Mouse (Mus musculus) hindlimb bud, embryonic 11.5 days (tissue): Measurements from ENCODE around the gene Hbq1b.
"Not testable (repeated sequence)": the region's sequence is repeated elsewhere in the genome, so short reads cannot be mapped to it uniquely, and the experiment has no call there.

Source experiments
- DNase-seq: peaks from one replicate; pipeline ENCODE4 v3.0.0-alpha.2; 2012; ENCODE audit warnings: low read depth, low spot score; ENCODE audit errors: extremely low spot score

The Hbq1b gene

DNA sequence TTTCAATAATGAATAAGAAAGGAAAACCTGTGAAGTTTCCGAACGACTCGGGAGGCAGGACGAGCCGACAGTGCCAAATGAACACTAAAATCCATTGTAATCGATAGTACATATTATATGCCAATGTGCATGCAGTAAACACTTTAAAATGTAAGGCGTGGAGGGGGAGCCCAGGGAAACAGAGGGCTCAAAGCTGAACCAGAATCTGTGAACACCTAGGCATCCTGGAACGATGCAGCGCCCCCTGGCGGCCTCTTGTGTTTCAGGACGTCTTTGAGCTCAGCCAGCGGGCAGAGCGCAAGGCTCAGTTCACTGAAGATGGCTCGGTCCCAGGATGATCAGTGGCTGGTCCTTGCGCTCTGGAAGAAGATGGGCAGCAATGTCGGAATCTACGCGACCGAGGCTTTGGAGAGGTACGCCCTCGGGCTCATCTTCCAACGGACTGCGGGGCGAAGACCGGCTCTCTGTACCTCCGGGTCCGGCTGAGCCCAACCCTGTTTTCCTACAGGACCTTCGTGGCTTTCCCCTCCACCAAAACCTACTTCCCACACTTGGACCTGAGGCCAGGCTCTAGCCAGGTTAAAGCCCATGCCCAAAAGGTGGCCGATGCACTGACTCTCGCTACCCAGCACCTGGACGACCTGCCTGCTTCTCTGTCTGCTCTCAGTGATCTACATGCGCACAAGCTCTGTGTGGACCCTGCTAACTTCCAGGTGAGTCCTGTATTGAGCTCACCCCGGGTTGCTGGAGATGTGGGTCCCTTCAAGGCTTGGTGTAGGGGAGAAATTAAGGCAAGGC is at the start of gene Hbq1b:
TSS of gene Hbq1b (plus strand) at position 271 of the 798 bp plus-strand sequence.
- not testable (repeated sequence) for DNase-seq

DNA sequence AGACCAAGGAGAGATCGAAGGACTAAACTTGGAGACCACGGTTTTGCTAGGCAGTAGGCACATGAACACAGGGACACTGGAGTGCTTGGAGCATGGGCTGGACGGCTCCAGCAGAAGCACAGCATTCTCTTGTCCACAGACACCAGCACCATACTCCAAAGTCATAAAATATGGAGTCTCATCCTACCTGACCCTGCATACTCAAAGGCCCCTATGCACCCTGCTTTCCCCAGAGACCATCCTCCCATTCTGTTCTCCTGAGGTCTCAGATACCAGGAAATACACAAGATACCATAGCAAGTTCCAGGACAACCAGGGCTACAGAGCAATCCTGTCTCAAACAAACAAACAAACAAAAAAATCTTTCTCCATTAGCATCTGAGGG is 49.4 kb upstream of the Hbq1b start:
- DNase-seq = no peak

DNA sequence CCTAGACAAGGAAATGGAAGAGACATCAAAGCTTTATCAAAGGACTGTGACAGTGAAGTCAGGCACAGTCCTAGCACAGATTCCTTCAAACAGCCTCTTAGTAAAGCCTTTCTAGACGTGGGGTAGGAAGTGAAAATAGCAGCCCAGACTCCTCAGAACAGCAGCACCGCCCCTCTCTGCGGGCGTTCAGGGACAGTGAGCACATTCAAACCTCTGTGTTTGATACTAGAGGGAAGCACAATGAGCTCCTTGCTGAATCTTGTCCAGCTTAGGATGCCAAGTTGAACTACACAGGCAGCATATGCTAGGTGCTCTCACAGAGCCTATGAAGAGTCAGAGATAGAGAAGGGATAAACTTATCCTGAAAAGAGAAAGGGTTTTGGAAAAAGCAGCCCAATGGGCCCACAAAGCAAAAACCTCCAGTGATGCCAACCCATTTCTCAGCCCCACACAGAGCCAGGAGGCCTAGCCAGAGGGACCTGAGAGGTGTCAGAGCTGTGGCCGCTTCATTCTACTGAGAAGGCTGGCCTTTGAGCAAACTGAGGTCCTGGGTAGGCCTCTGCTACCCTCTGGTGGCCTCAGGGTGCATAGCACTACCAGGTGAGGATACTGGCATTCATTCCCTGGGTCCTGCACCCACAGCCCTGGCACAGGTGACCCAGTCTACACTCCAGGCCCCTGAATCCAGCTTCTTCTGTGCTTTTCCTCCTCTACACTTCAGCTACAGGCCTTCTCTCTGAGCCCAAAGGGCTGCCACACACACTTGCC is 48.5 kb upstream of the Hbq1b start:
- DNase-seq = no peak

DNA sequence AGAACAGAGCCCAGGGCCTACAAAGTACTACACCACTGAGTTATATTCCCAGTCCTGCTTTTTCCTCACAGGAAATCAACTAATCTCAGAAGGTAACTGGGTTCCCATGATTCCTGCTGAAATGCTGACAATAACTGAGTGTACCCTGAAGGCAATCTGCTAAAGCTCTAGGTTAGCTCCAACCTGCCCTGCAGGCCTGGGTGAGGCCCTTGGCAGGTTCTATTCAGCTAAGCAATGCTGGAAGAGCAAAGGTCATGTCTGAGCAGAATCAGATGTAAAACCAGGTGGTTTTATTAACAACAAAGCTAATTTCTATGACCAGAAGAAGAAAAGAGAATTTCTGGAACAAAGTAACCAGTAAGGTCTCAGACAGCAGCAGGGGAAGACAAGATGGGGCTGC is 45.4 kb upstream of the Hbq1b start:
- no peak for DNase-seq

DNA sequence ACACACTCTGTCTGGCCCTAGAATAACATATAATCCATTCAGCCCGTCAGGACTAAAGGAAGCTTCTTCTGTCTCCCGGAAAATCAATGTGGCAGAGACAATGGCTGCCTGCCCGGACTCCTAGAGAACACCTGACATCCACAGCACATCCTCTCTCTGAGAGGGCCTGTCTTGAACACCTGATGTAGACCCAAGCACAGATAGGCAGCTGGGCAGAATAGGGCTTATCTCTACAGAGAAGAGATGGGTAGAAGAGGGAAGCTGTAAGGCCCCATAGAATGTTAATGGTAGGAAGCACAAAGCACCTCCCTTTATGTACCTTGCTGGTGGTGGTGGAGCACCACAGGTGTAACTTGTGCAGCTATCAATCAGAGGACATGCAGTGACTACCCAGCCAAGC is 44.6 kb upstream of the Hbq1b start:
- DNase-seq = no peak

DNA sequence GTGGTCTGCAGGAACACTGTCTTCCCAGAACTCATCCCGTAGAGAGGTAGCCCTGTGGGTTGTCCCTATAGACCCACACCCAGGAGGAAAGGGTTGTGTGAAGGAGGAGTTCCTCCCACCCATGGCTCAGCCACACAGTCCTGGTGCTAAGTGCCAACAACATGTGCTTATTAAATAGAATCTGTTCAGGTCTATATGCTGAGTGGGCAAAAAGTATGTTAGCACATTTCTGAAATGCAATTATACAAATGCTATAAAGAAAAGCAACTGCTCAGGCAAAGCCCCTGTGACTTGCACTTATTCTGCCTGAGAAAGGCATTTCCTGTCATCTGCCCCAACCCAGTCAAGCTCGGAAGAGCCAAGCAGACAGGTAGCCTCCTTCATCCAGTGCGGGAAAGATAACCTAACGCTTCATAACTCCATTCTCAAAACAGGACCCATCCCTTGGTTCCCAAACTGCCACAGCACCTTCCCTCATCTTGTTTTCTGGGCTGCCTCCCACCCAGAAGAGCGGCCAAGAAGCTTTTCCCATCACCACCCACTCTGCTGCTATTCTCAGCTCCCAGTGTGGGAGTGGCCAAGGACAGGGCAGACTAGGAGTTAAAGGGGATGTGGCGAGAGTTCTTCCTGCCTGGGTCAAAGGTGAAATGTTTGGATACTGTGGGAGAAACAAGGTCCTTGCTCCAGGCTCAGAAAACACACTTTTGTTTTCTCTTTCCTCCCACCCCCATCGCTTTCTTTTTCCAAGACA is 43.4 kb upstream of the Hbq1b start:
- no peak for DNase-seq

DNA sequence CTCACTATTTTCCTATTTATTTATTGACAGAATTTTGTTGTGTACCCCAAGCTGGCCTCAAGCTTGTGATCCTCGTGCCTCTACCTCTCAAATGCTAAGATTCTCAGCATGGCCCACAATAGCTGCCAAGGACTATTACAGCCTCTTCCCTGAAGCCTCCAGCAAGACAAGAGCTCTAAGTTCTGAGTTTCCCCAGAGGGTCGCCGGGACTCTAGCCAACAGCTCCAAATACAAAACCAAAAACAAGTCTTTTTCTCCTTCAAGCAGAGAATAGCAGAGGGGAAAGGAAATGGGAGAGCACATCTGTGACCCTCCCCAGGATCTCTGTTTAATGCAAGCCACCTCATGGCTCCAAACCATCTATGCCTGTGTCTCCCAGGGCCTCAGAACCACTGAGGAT is 42.7 kb upstream of the Hbq1b start:
- DNase-seq = no peak

DNA sequence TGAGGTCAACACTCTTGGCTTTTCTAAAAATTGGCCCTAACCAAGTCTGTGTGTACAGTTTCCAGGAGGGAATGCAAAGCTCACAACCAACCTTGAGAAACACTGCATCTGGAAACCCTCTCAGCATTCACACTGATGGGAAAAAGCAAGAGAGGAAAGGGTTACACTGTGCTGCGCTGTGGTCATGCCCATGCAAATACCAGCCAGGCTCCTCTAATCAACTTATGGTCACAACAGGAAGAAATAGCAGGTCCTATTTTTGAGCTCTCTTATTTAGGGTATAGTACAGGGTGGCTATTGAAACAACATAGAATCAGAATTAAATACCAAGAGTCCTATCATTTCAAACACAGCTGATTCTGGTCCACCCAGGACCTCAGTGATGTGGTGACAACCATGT is 42.1 kb upstream of the Hbq1b start:
- DNase-seq = no peak

DNA sequence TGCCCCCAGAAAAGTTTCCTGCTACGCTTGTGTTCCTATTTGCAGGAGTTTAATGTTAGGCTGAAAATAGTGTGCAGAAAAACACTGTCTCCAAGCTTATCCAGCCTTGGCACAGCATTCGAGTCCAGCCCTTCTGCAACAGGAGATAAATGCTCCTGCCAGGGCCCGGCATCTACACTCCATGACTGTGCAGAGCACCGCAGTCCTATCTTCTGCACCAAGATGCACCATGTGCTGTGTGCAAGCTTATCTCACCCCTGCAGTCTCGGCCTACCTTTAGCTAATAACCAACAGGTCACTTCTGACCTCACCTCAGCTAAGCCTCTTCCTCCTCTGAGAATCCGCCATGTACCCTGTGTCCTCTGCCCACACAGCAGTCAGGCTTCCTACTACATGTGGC is 41.2 kb upstream of the Hbq1b start:
- no peak for DNase-seq

DNA sequence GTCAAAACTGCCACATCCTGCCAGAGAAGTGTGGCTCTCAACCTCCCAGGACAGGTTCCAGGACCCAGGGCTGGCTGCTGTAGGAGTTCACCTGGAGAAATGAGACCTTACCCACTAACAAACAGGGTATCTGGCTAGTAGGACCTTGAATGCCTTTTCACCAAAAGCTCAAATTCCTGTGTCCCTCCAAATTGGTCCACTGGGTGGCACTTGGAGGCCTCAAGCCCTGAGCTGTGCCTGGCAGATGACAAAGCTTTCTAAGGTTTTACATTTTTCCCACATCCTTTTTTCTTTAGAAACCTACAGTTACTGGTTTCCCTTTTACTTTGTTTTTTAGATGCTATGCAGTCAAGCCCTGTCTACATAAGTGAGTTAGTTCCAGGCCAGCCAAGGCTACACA is 39.7 kb upstream of the Hbq1b start:
- no peak for DNase-seq

DNA sequence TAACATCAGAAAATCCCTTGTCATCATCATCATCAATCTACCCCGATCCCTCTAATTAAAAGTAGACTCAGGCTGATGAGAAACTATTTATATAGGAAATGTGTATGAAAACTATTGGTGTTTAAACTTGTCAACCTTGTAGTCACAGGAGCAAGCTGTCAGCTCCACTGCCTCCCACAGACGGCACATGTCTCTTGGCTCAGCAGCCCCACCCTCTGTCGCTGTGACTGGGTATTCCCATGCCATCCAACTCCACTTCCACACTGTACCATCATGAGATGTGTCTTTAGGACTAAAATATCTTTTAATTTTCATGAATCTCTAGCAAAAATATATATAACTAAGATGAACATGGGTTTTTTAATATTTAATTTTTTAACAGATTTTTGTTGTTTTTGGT is 38.4 kb upstream of the Hbq1b start:
- no peak for DNase-seq

DNA sequence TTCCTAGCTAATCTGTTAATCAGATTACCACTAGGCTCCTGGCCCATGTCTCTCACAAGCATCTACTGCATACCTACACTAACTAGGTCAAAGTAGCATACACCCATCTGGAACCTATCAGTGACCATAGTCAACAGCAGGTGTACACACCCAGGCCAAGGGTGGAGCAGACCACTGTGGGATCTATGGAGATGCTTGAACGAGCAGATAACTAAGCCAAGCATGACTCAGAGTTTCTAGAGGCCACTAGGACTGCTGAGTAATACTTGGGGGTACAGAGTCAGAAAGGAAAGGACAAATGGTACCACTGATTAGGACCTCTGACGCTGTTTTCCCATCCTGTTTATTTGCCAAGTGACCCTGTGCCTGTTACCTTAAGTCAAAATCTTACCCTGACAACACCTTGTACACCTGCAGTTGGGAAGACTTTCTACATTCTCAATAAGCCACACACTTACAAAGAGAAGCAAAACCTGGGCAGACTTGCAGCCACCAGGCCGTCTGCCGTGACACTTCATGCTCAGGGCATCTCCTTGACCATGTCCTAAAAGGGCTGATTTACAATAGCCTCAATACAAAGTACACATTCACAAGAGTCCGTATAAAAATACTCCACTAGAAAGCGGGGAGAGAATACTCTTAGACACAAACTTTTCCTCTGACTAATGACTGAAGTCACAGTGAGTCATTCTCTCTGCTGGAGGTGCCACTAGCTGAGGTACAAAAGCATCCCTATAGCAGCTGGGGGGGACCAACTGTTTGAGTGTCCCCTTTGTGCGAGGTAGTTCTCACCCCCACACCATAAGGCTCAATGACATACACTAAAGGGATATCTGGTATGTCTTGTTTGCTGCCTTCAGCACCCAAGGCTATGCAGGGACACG is 35.6 kb upstream of the Hbq1b start:
- DNase-seq = no peak

DNA sequence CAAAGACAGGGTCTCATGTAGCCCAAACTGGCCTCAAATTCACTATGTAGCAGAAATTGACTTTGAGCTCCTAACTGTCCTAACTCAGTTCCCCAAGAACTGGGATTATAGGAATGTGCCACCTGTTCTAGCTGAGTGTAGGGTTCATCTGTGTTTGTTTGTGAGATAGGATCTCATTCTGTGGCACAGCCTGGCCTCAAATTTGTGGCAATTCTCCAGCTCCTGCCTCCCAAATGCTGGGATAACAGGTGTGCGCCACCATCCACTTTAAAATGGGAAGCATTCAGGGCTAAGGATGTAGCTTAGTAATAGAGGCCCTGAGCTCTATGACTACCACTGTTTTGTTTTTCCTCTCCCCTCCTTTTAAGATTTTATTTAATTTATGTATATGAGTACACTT is 33.6 kb upstream of the Hbq1b start:
- no peak for DNase-seq

DNA sequence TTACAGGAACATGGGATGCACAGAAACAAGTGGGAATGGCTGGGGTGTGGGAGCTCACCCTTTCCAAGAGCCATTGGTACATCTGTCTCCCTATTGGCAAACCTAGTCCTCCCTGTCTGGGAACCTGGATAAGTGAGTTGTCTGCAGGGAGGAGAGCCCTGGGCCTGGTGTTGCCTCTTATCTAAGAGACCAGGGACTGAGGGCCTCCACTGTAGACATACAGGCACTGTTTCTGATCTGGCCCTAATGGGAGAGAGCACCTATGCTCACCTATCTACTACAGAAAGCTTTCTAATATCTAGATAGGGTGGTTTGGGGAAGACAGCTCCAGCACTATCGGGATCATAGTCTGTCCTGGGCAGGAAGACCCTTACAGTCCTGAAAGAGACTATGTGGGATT is 30.6 kb upstream of the Hbq1b start:
- no peak for DNase-seq

DNA sequence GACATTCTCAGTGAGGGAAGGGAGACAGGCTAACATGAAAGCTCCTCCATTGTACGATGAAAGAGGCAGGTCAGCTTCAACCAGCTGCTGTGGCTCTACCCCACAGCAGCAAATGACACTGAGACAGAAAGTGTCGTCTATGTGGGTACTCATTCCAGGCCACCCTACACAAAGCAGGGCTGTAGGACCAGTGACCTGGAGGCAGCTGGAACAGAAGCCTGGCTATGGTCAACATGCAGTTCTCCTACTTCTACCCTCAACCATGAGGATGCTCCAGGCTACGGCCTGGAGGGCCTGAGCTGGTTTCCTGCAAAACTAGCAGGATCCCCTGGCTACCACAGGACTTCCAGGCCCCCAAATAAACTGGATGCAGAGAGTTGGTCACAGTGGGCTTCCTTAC is 30.2 kb upstream of the Hbq1b start:
- no peak for DNase-seq

DNA sequence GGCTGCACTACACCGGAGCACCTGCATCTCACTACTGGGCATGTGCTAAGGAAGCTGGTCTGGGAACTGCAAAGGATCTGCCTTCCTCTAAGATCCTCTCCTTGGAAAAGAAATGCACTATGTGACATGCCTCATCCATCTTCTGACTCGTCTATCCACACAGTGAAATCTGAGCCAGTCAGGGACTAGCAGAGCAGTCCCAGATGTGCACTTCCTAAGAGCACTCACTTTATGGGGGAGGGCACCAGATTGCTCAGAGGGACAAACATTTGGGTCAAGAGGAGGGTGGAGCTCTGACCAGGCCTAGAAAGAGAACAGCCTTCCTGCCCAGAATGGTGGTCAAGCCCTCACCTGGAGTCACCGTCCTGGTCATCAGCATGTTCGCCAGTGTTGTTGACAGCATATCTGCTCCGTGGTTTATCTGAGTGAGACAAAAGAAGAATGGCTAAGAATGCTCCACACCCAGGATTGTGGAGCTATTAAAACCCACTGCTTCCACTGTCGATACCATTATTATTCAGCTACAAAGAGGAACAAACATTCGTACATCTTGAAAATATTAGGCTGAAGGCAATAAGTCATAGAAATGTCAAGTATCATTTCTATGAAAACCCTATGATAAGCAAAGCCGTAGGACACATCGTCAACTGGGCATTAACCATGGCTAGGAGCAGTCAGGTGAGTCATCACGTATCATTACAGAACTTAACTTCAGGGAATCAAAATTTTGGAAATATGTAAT is 23.9 kb upstream of the Hbq1b start:
- no peak for DNase-seq

DNA sequence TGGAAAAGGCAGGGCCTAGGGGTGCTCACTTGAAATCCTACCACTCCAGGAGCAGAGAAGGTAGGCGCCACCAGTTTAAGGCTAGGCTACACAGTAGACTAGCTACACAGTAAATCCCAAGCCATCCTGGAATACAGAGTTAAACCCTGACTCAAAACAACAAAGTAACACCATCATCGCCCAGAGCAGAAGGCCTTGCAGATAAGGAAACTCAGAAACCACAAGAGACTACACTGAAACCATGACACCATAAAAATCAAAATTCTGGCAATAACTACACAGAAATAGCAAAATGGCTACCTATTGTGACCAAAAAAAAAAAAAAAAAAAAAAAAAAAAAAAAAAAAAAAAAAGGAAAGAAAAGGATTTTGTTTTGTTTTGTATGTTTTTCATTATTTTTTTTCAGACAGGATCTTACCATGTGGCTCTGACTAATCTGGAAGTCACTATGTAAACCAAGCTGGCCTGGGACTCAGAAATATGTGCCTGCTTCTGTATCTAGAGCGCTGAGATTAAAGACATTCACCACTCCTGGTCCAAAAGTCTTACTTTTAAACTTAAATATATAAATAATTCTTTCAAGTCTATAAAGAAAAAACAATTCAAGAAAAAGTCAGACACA is 21.5 kb upstream of the Hbq1b start:
- DNase-seq = no peak

DNA sequence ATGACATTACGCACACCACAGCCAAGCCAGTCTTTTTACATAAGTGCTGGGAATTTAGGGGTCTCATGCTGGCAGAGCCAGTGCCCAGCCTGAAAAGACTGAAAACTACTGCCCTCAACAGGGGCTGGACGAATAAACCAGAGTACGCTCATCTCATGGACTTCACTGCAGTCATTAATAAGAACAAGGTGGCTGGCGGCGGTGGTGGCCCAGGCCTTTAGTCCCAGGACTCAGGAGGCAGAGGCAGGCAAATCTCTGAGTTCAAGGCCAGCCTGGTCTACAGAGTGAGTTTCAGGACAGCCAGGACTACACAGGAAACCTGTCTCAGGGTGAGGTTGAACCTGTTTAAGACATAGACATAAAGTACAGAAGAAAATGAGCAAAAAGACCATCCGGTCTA is 20.6 kb upstream of the Hbq1b start:
- no peak for DNase-seq

DNA sequence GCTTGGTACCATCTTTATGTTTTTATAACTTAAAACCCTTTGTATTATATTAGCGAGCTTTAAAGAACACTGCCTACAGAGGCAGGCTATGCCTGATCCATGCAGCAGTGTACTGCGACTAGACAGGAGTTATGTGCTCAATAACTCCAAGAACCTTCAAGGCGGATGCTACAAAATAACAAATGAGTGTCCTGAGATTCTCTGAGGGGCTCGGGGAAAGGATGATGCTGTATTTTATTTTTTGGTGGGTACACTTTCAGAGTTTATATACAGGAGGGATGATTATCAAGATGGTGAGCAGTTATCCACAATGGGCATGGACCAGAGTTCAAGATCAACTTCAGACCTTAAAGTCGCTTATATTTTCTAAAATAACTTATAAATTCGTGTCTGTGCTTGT is 20.0 kb upstream of the Hbq1b start:
- DNase-seq = no peak
